In the genomic region with DNA sequence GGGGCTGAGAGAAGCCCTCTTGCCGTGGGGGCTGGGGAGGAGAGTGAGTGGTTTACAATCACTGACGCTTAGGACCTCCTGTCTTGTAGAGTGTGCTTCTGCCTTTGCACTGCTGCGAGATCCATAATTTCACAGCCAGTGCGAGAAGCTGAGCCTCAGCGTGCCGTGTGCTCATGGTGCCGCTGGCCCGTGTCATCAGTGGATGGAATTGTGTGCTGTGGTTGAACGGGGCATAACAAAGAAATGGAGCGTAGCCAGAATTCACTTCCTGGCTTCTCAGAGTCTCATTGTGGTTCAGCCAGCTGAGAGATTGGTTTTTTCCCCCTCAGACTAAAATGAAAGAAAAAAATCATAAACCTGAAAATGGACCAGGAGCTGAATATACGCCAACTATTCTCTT, we compare ENCODE assay signal across 9 mouse cellular contexts. TPM values are rescaled to one million over a fixed set of nuclear protein-coding genes. Genes with fewer than 3 reads are reported as not detected.
DNase-seq lines count a peak whose midpoint lies in the region; ATAC-seq lines count a peak whose summit lies in the region.
"Had no signal": no experiment of that assay in that cellular context is flagged by ENCODE, and none has a peak within 500 bp of the region (broad histone marks: within the 10 kb centered on the region; RNA-seq: fewer than 3 reads in every experiment).

No protein-coding gene starts in this region.

- H3K27me3 ChIP-seq in heart, embryonic 15.5 days, result no peaks in the 10 kb centered on the region
- no peaks in the 10 kb centered on the region for H3K27me3 ChIP-seq in lung, embryonic 15.5 days

- DNase-seq in cerebellum, postnatal 14 days, result peak; percentile 9 to 27
- DNase-seq in cerebellum, adult 8-10 months, result no peak
- peak; percentile 15 for DNase-seq in 416B (ENCODE audit: low read depth)
- no peak for DNase-seq in gastrocnemius, postnatal 25 days
- DNase-seq in right cerebral cortex, adult 18-20 months, result no peak
- DNase-seq: layer of hippocampus, adult 9-11 months had no signal

- peaks cover 30% of the 10 kb centered on the region for H3K4me1 ChIP-seq in heart, embryonic 15.5 days (replicated peaks)
- H3K4me1 ChIP-seq in lung, embryonic 15.5 days, result 0 out of 2 replicates have a peak, but pooled peaks cover 4% of the 10 kb centered on the region

- ATAC-seq in heart, embryonic 15.5 days (replicated peaks; ENCODE audit: insufficient number of reproducible peaks, insufficient read depth, low FRiP score, low read depth), result no peak
- no peak for ATAC-seq in lung, embryonic 15.5 days (ENCODE audit: borderline replicate concordance, extremely low read depth, low FRiP score, low TSS enrichment)
- no peak for ATAC-seq in activated CD4-positive, CD25-positive, alpha-beta regulatory T cell, adult 4 months

- no peak overlapping the region for H3K9ac ChIP-seq in heart, embryonic 15.5 days
- H3K9ac ChIP-seq in lung, embryonic 15.5 days, result no peak overlapping the region

- H3K4me3 ChIP-seq in heart, embryonic 15.5 days, result no peak overlapping the region
- no peak overlapping the region for H3K4me3 ChIP-seq in lung, embryonic 15.5 days

- H3K9me3 ChIP-seq in heart, embryonic 15.5 days (replicated peaks), result no peaks in the 10 kb centered on the region
- no peaks in the 10 kb centered on the region for H3K9me3 ChIP-seq in lung, embryonic 15.5 days

- 46% methylated on average over 11 of the region's 11 CpGs for WGBS in heart, embryonic 15.5 days
- 66% methylated on average over 11 of the region's 11 CpGs for WGBS in lung, embryonic 15.5 days

- peak overlapping the region; percentile 57 for H3K27ac ChIP-seq in heart, embryonic 15.5 days
- H3K27ac ChIP-seq in lung, embryonic 15.5 days, result 0 out of 2 replicates have a peak overlapping the region, but pooled peaks have one; percentile 22

- peaks cover 6% of the 10 kb centered on the region; the same call in 1 of the 2 replicates for H3K36me3 ChIP-seq in heart, embryonic 15.5 days
- peaks cover 30% of the 10 kb centered on the region for H3K36me3 ChIP-seq in lung, embryonic 15.5 days

- peak overlapping the region; percentile 32; the same call in 1 of the 2 replicates for H3K4me2 ChIP-seq in heart, embryonic 15.5 days
- H3K4me2 ChIP-seq in lung, embryonic 15.5 days, result peak overlapping the region; percentile 6; the same call in 1 of the 2 replicates

RNA-seq across cellular contexts. Expression of a gene that starts 48.8 kb away (rescaled TPM):
- polyA plus RNA-seq in heart, embryonic 15.5 days (2015; fragmentation: Nextera tagmentation; extraction: Ambion mirVana), result 39.3 and 47.7 TPM in 2 replicates
- 0.97 and 1.5 TPM in 2 replicates for polyA plus RNA-seq in lung, embryonic 15.5 days (2015; fragmentation: Nextera tagmentation; extraction: Ambion mirVana)
- not detected for polyA plus RNA-seq in activated CD4-positive, CD25-positive, alpha-beta regulatory T cell, adult 4 months (2017; shearing (Covaris generic))
- 10 to 100 TPM; 37.4 to 44.4 TPM for total RNA-seq in gastrocnemius, postnatal 25 days (2021)

Comparison
In these comparisons a context has a peak if more than half of its experiments do, and no peak if none do; other contexts are left out.
1. DNase-seq: peak in cerebellum, postnatal 14 days (2 of 2) and 416B (single experiment); none in cerebellum, adult 8-10 months (single experiment), gastrocnemius, postnatal 25 days (single experiment) and right cerebral cortex, adult 18-20 months (single experiment).
2. RNA of a gene that starts 48.8 kb away (polyA plus RNA-seq): 39.3 to 47.7 TPM in heart, embryonic 15.5 days; 0.97 to 1.5 TPM in lung, embryonic 15.5 days and not detected in activated CD4-positive, CD25-positive, alpha-beta regulatory T cell, adult 4 months; every median in the first group is over 10 times any median in the second.